25 mouse cellular contexts compared by ENCODE assay signal in genomic region chr3:97199261-97199660, GRCm38 (mm10). TPM values are rescaled to one million over a fixed set of nuclear protein-coding genes. Genes with fewer than 3 reads are reported as not detected.
A peak's percentile ranks its signal among the peaks of the same experiment; 100 is the strongest.
DNase-seq lines count a peak whose midpoint lies in the region; ATAC-seq lines count a peak whose summit lies in the region.
"Had no signal": no experiment of that assay in that cellular context is flagged by ENCODE, and none has a peak within 500 bp of the region (broad histone marks: within the 10 kb centered on the region; RNA-seq: fewer than 3 reads in every experiment).

No protein-coding gene starts in this region.

- H3K27me3 ChIP-seq in megakaryocyte, embryonic 14.5 days (replicated peaks): peaks cover 2% of the 10 kb centered on the region
- H3K27me3 ChIP-seq in intestine, embryonic 16.5 days (replicated peaks; ENCODE audit: control insufficient read depth, insufficient read depth, low read length): no peaks in the 10 kb centered on the region
- H3K27me3 ChIP-seq: forebrain, embryonic 13.5 days; heart, embryonic 12.5 days; heart, embryonic 15.5 days; hindbrain, embryonic 13.5 days had no signal

- no peak overlapping the region for H3K27ac ChIP-seq in intestine, embryonic 16.5 days (ENCODE audit: low read length)
- H3K27ac ChIP-seq: forebrain, embryonic 10.5 days; forebrain, embryonic 13.5 days; heart, embryonic 15.5 days; hindbrain, embryonic 10.5 days; hindbrain, embryonic 13.5 days had no signal

- H3K4me2 ChIP-seq in intestine, embryonic 16.5 days (ENCODE audit: low read depth, low read length): no peak overlapping the region
- H3K4me2 ChIP-seq: forebrain, embryonic 13.5 days; heart, embryonic 12.5 days; heart, embryonic 15.5 days; hindbrain, embryonic 13.5 days had no signal

- no peak for ATAC-seq in megakaryocyte, adult 5-6 weeks (ENCODE audit: poor library complexity, severe bottlenecking)
- ATAC-seq in intestine, embryonic 16.5 days: no peak
- ATAC-seq: CD4-positive, CD25-positive, alpha-beta regulatory T cell, adult 4 months; forebrain, embryonic 16.5 days; hindbrain, embryonic 16.5 days had no signal

- peak; percentile 43 for DNase-seq in A20 (ENCODE audit: low read depth, low spot score)
- DNase-seq in ZHBTc4 (ENCODE audit: low read depth, low spot score): peak; percentile 42
- DNase-seq in telencephalon, adult 2 months (ENCODE audit: low read depth, low spot score): peak; percentile 21
- no peak for DNase-seq in cerebellum, postnatal 10 days
- DNase-seq: adrenal gland, adult 2 months; adrenal gland, postnatal 14 days; cerebellum, adult 11-12 months; cerebellum, adult 8-10 months; cerebellum, postnatal 14 days; gastrocnemius, postnatal 25 days; heart, adult 18-20 months; heart, postnatal 10 days; heart, postnatal 36 days had no signal

- peaks cover 9% of the 10 kb centered on the region for H3K9me3 ChIP-seq in megakaryocyte, embryonic 14.5 days
- no peaks in the 10 kb centered on the region for H3K9me3 ChIP-seq in intestine, embryonic 16.5 days (ENCODE audit: control insufficient read depth, low read length)
- H3K9me3 ChIP-seq: forebrain, embryonic 10.5 days; forebrain, embryonic 13.5 days; heart, embryonic 12.5 days; heart, embryonic 15.5 days; hindbrain, embryonic 10.5 days; hindbrain, embryonic 13.5 days had no signal

- H3K4me1 ChIP-seq in megakaryocyte, embryonic 14.5 days: peaks cover 59% of the 10 kb centered on the region
- peaks cover 14% of the 10 kb centered on the region for H3K4me1 ChIP-seq in intestine, embryonic 16.5 days (ENCODE audit: control insufficient read depth, insufficient read depth, low read length)
- H3K4me1 ChIP-seq: heart, embryonic 15.5 days had no signal

- H3K4me3 ChIP-seq in megakaryocyte, embryonic 14.5 days (replicated peaks): peak overlapping the region; percentile 70
- H3K4me3 ChIP-seq in intestine, embryonic 16.5 days (ENCODE audit: low read length): no peak overlapping the region
- H3K4me3 ChIP-seq: forebrain, embryonic 10.5 days; forebrain, embryonic 13.5 days; heart, embryonic 12.5 days; heart, embryonic 15.5 days; hindbrain, embryonic 10.5 days; hindbrain, embryonic 13.5 days had no signal

- no peak overlapping the region for H3K9ac ChIP-seq in intestine, embryonic 16.5 days (ENCODE audit: low read depth, low read length)
- H3K9ac ChIP-seq: forebrain, embryonic 13.5 days; heart, embryonic 12.5 days; heart, embryonic 15.5 days; hindbrain, embryonic 13.5 days had no signal

- WGBS in intestine, embryonic 16.5 days: 34% methylated on average over 4 of the region's 4 CpGs

- H3K36me3 ChIP-seq in megakaryocyte, embryonic 14.5 days (replicated peaks; ENCODE audit: low read length): no peaks in the 10 kb centered on the region
- H3K36me3 ChIP-seq in intestine, embryonic 16.5 days (ENCODE audit: control insufficient read depth, insufficient read depth, low read length): no peaks in the 10 kb centered on the region

RNA-seq across cellular contexts. Expression of gene Acp6, which starts 40.7 kb away (rescaled TPM):
- polyA plus RNA-seq in megakaryocyte, embryonic 14.5 days (2012; ENCODE audit: insufficient read depth, low replicate concordance): 6.1 and 14.1 TPM in 2 replicates
- 13.5 and 16.2 TPM in 2 replicates for total RNA-seq in megakaryocyte, adult 5-6 weeks (2015)
- total RNA-seq in megakaryocyte, adult 5-6 weeks (2017): 7.5 and 15.1 TPM in 2 replicates
- 56.4 and 60.3 TPM in 2 replicates for polyA plus RNA-seq in intestine, embryonic 16.5 days (2015; fragmentation: Nextera tagmentation; extraction: Ambion mirVana)

Comparison
In these comparisons a context has a peak if more than half of its experiments do, and no peak if none do; other contexts are left out.
1. DNase-seq: peak in A20 (single experiment), ZHBTc4 (single experiment) and telencephalon, adult 2 months (single experiment); none in cerebellum, postnatal 10 days (0 of 2).